Comparison of ENCODE assay signal across 10 mouse cellular contexts in the genomic region with DNA sequence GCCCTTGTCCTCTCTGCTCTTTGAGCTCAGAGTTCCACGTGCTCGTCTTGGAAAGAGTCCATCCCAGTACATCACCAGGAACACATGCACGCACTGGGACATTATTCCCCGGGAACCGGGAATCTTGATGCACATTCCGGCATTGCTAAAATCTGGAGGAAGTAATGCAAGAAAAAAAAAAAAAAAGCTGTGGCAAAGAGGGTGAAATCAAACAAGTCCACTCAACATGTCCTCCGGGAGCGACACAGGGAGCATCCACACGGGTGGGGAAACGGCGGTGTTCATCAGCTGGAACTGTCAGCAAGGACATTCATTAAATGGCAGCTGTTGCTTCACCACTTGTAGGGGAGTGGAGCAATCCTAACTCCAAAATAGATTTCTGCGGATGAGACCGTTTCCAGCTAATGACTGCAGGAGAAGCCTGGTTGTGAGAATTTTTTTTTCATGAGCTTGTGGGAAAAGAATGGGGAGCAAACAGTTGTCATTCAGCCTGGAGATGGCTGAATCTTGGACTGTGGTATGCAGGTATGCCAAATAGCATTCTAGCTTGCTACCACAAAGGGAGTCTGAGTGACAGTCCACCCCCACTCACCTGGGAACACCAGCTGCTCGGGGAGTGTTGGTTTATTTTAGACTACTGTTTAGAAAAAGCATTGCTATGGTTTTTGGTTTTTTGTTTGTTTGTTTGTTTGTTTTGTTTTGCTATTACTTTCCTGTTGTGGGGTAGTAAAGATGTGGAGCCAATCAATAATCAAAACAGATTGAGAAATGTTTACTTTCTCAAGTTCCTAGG. TPM values are rescaled to one million over a fixed set of nuclear protein-coding genes. Genes with fewer than 3 reads are reported as not detected.
A peak's percentile ranks its signal among the peaks of the same experiment; 100 is the strongest.
DNase-seq lines count a peak whose midpoint lies in the region; ATAC-seq and TF ChIP-seq lines count a peak whose summit lies in the region.
"Had no signal": no experiment of that assay in that cellular context is flagged by ENCODE, and none has a peak within 500 bp of the region (broad histone marks: within the 10 kb centered on the region; RNA-seq: fewer than 3 reads in every experiment).

No protein-coding gene starts in this region.

- ATAC-seq in embryonic facial prominence, embryonic 14.5 days (ENCODE audit: low read depth): no peak
- no peak for ATAC-seq in heart, embryonic 14.5 days (ENCODE audit: insufficient number of reproducible peaks, insufficient read depth, low FRiP score, low read depth)
- ATAC-seq in limb, embryonic 14.5 days (ENCODE audit: low FRiP score, low read depth): no peak; the same call in 1 of the 2 replicates
- no peak for ATAC-seq in midbrain, embryonic 11.5 days (ENCODE audit: low FRiP score)

- H3K27ac ChIP-seq in embryonic facial prominence, embryonic 14.5 days (replicated peaks; ENCODE audit: low read depth, low read length): no peak overlapping the region
- no peak overlapping the region for H3K27ac ChIP-seq in embryonic facial prominence, embryonic 10.5 days (replicated peaks)
- H3K27ac ChIP-seq in heart, embryonic 14.5 days (replicated peaks in 1 of 2; ENCODE audit: control insufficient read depth in 1 of 2, insufficient read depth in 1 of 2, low read depth in 2 of 2, low read length in 2 of 2): no peak overlapping the region
- 0 out of 2 replicates have a peak overlapping the region, but pooled peaks have one; percentile 13 for H3K27ac ChIP-seq in limb, embryonic 14.5 days (replicated peaks; ENCODE audit: low read depth, low read length)
- H3K27ac ChIP-seq in midbrain, embryonic 11.5 days (ENCODE audit: low read depth, low read length): no peak overlapping the region
- H3K27ac ChIP-seq: liver, embryonic 13.5 days had no signal

- H3K4me2 ChIP-seq in embryonic facial prominence, embryonic 14.5 days (ENCODE audit: low read depth, low read length): no peak overlapping the region
- peak overlapping the region; percentile 19; the same call in 1 of the 2 replicates for H3K4me2 ChIP-seq in heart, embryonic 14.5 days (ENCODE audit: low read length)
- no peak overlapping the region for H3K4me2 ChIP-seq in limb, embryonic 14.5 days (replicated peaks; ENCODE audit: low read depth, low read length, severe bottlenecking)
- no peak overlapping the region for H3K4me2 ChIP-seq in midbrain, embryonic 11.5 days
- H3K4me2 ChIP-seq: liver, embryonic 13.5 days had no signal

- TF ChIP-seq POLR2A in limb, embryonic 14.5 days (IDR thresholded peaks at IDR 0.05; ENCODE audit: borderline replicate concordance, extremely low read depth, insufficient read depth, insufficient read length): no peak

- no peaks in the 10 kb centered on the region for H3K9me3 ChIP-seq in embryonic facial prominence, embryonic 14.5 days (ENCODE audit: control insufficient read depth, low read length)
- H3K9me3 ChIP-seq in embryonic facial prominence, embryonic 10.5 days: no peaks in the 10 kb centered on the region
- no peaks in the 10 kb centered on the region for H3K9me3 ChIP-seq in heart, embryonic 14.5 days (ENCODE audit: control insufficient read depth, low read length)
- no peaks in the 10 kb centered on the region for H3K9me3 ChIP-seq in limb, embryonic 14.5 days (ENCODE audit: control insufficient read depth, low read length)
- no peaks in the 10 kb centered on the region for H3K9me3 ChIP-seq in midbrain, embryonic 11.5 days (ENCODE audit: control insufficient read depth, low read length)
- H3K9me3 ChIP-seq: liver, embryonic 13.5 days had no signal

- no peak overlapping the region for H3K9ac ChIP-seq in embryonic facial prominence, embryonic 14.5 days (ENCODE audit: low read depth, low read length)
- H3K9ac ChIP-seq in heart, embryonic 14.5 days (ENCODE audit: low read length): no peak overlapping the region
- H3K9ac ChIP-seq in limb, embryonic 14.5 days (ENCODE audit: low read depth, low read length, severe bottlenecking): no peak overlapping the region
- H3K9ac ChIP-seq in midbrain, embryonic 11.5 days (ENCODE audit: low read length): no peak overlapping the region
- H3K9ac ChIP-seq: liver, embryonic 13.5 days had no signal

- H3K36me3 ChIP-seq in embryonic facial prominence, embryonic 14.5 days (ENCODE audit: control insufficient read depth, insufficient read depth, low read length): no peaks in the 10 kb centered on the region
- H3K36me3 ChIP-seq in embryonic facial prominence, embryonic 10.5 days (replicated peaks): no peaks in the 10 kb centered on the region
- H3K36me3 ChIP-seq in heart, embryonic 14.5 days (ENCODE audit: control insufficient read depth, insufficient read depth, low read length): peaks cover 6% of the 10 kb centered on the region; the same call in 1 of the 2 replicates
- no peaks in the 10 kb centered on the region for H3K36me3 ChIP-seq in limb, embryonic 14.5 days (ENCODE audit: control insufficient read depth, insufficient read depth, low read length)
- H3K36me3 ChIP-seq in midbrain, embryonic 11.5 days (ENCODE audit: control insufficient read depth, insufficient read depth, low read length): no peaks in the 10 kb centered on the region
- H3K36me3 ChIP-seq: liver, embryonic 13.5 days had no signal

- DNase-seq in embryonic facial prominence, embryonic 14.5 days (ENCODE audit: low spot score): peak; percentile 52
- DNase-seq in embryonic facial prominence, embryonic 10.5 days (ENCODE audit: low spot score): no peak
- DNase-seq in adrenal gland, postnatal 10 days: peak; percentile 61
- DNase-seq in limb, embryonic 14.5 days (ENCODE audit: low spot score): no peak
- no peak for DNase-seq in midbrain, embryonic 11.5 days (ENCODE audit: low spot score, missing footprints)
- DNase-seq in spleen, adult 12 weeks (ENCODE audit: low spot score): no peak
- DNase-seq in urinary bladder, adult 18-20 months (ENCODE audit: low spot score in 2 of 2): no peak
- DNase-seq: cerebellum, adult 2 months; liver, embryonic 13.5 days had no signal

- no peaks in the 10 kb centered on the region for H3K27me3 ChIP-seq in embryonic facial prominence, embryonic 14.5 days (replicated peaks; ENCODE audit: control insufficient read depth, insufficient read depth, low read length)
- H3K27me3 ChIP-seq in embryonic facial prominence, embryonic 10.5 days (replicated peaks; ENCODE audit: low read depth, poor library complexity, severe bottlenecking): no peaks in the 10 kb centered on the region
- H3K27me3 ChIP-seq in heart, embryonic 14.5 days (ENCODE audit: control insufficient read depth, insufficient read depth, low read length): no peaks in the 10 kb centered on the region
- no peaks in the 10 kb centered on the region for H3K27me3 ChIP-seq in limb, embryonic 14.5 days (ENCODE audit: control insufficient read depth, insufficient read depth, low read length)
- H3K27me3 ChIP-seq in midbrain, embryonic 11.5 days (ENCODE audit: control insufficient read depth, insufficient read depth, low read length): no peaks in the 10 kb centered on the region
- H3K27me3 ChIP-seq: liver, embryonic 13.5 days had no signal

- H3K4me1 ChIP-seq in embryonic facial prominence, embryonic 14.5 days (ENCODE audit: control insufficient read depth, insufficient read depth, low read length): no peaks in the 10 kb centered on the region
- H3K4me1 ChIP-seq in embryonic facial prominence, embryonic 10.5 days: peaks cover 6% of the 10 kb centered on the region
- H3K4me1 ChIP-seq in heart, embryonic 14.5 days (ENCODE audit: control insufficient read depth in 2 of 2, insufficient read depth in 2 of 2, low read length in 2 of 2): peaks cover 29 to 63% of the 10 kb centered on the region in 2 experiments
- H3K4me1 ChIP-seq in limb, embryonic 14.5 days (ENCODE audit: control insufficient read depth, insufficient read depth, low read length): no peaks in the 10 kb centered on the region
- no peaks in the 10 kb centered on the region for H3K4me1 ChIP-seq in midbrain, embryonic 11.5 days (ENCODE audit: control insufficient read depth, insufficient read depth, low read length)
- H3K4me1 ChIP-seq: liver, embryonic 13.5 days had no signal

- WGBS in embryonic facial prominence, embryonic 14.5 days: 66% methylated on average over 14 of the region's 14 CpGs
- 89% methylated on average over 14 of the region's 14 CpGs for WGBS in embryonic facial prominence, embryonic 10.5 days
- 60% methylated on average over 14 of the region's 14 CpGs for WGBS in heart, embryonic 14.5 days
- WGBS in limb, embryonic 14.5 days: 78% methylated on average over 14 of the region's 14 CpGs
- WGBS in midbrain, embryonic 11.5 days: 89% methylated on average over 14 of the region's 14 CpGs

- no peak overlapping the region for H3K4me3 ChIP-seq in embryonic facial prominence, embryonic 14.5 days (ENCODE audit: low read depth, low read length)
- H3K4me3 ChIP-seq in embryonic facial prominence, embryonic 10.5 days: no peak overlapping the region
- H3K4me3 ChIP-seq in heart, embryonic 14.5 days (ENCODE audit: control insufficient read depth in 1 of 2, insufficient read depth in 1 of 2, low read depth in 1 of 2, low read length in 2 of 2): no peak overlapping the region
- no peak overlapping the region for H3K4me3 ChIP-seq in limb, embryonic 14.5 days (replicated peaks; ENCODE audit: low read length)
- H3K4me3 ChIP-seq in midbrain, embryonic 11.5 days (ENCODE audit: low read depth, low read length): no peak overlapping the region
- H3K4me3 ChIP-seq: liver, embryonic 13.5 days had no signal

RNA-seq across cellular contexts. Expression of gene Filip1, which starts 46.9 kb away (rescaled TPM):
- polyA plus RNA-seq in embryonic facial prominence, embryonic 14.5 days (2014; fragmentation: Nextera tagmentation; extraction: Ambion mirVana): 10.1 and 10.4 TPM in 2 replicates
- 2.9 and 3.3 TPM in 2 replicates for polyA plus RNA-seq in embryonic facial prominence, embryonic 10.5 days (2016; fragmentation: Nextera tagmentation; extraction: Ambion mirVana)
- total RNA-seq in adrenal gland, postnatal 10 days (2021): 10 to 100 TPM; 39.6 to 46.6 TPM
- polyA plus RNA-seq in heart, embryonic 14.5 days (2014; fragmentation: Nextera tagmentation; extraction: Ambion mirVana): 33.9 and 39.3 TPM in 2 replicates
- 3.4 and 4.9 TPM in 2 replicates for polyA plus RNA-seq in limb, embryonic 14.5 days (2012; rRNA removed)
- 5.8 and 6.0 TPM in 2 replicates for polyA plus RNA-seq in limb, embryonic 14.5 days (2014; fragmentation: Nextera tagmentation; extraction: Ambion mirVana)
- 11.6 and 12.7 TPM in 2 replicates for polyA plus RNA-seq in midbrain, embryonic 11.5 days (2014; fragmentation: Nextera tagmentation; extraction: Ambion mirVana)

Comparison
In these comparisons a context has a peak if more than half of its experiments do, and no peak if none do; other contexts are left out.
1. DNase-seq: peak in embryonic facial prominence, embryonic 14.5 days (single experiment) and adrenal gland, postnatal 10 days (single experiment); none in embryonic facial prominence, embryonic 10.5 days (single experiment), limb, embryonic 14.5 days (single experiment), midbrain, embryonic 11.5 days (single experiment), spleen, adult 12 weeks (single experiment) and urinary bladder, adult 18-20 months (0 of 2).